Comparison of ENCODE assay signal across 8 mouse cellular contexts in genomic region chr6:134220209-134220777, GRCm38 (mm10).
DNase-seq lines count a peak whose midpoint lies in the region; ATAC-seq lines count a peak whose summit lies in the region.

No protein-coding gene starts in this region.

- H3K27ac ChIP-seq in liver, embryonic 11.5 days (ENCODE audit: low read depth, low read length): no peak overlapping the region
- no peak overlapping the region for H3K27ac ChIP-seq in limb, embryonic 10.5 days
- H3K27ac ChIP-seq in midbrain, embryonic 10.5 days (replicated peaks): no peak overlapping the region

- no peaks in the 10 kb centered on the region for H3K27me3 ChIP-seq in liver, embryonic 11.5 days (replicated peaks; ENCODE audit: control insufficient read depth, insufficient read depth, low read length)
- H3K27me3 ChIP-seq in limb, embryonic 10.5 days (ENCODE audit: low read depth, poor library complexity, severe bottlenecking): no peaks in the 10 kb centered on the region
- H3K27me3 ChIP-seq in midbrain, embryonic 10.5 days (ENCODE audit: low read depth, poor library complexity, severe bottlenecking): no peaks in the 10 kb centered on the region

- H3K9ac ChIP-seq in liver, embryonic 11.5 days (ENCODE audit: low read depth, low read length): no peak overlapping the region

- no peak for ATAC-seq in liver, embryonic 11.5 days (replicated peaks; ENCODE audit: low FRiP score)

- 71% methylated on average over 13 of the region's 13 CpGs for WGBS in liver, embryonic 11.5 days
- WGBS in limb, embryonic 10.5 days: 74% methylated on average over 13 of the region's 13 CpGs
- WGBS in midbrain, embryonic 10.5 days: 87% methylated on average over 13 of the region's 13 CpGs

- no peak overlapping the region for H3K4me2 ChIP-seq in liver, embryonic 11.5 days

- H3K36me3 ChIP-seq in liver, embryonic 11.5 days (ENCODE audit: control insufficient read depth, insufficient read depth, low read length): 0 out of 2 replicates have a peak, but pooled peaks cover 2% of the 10 kb centered on the region
- H3K36me3 ChIP-seq in limb, embryonic 10.5 days: peaks cover 27% of the 10 kb centered on the region
- H3K36me3 ChIP-seq in midbrain, embryonic 10.5 days: peaks cover 15% of the 10 kb centered on the region

- no peaks in the 10 kb centered on the region; the same call in 1 of the 2 replicates for H3K4me1 ChIP-seq in liver, embryonic 11.5 days (replicated peaks; ENCODE audit: control insufficient read depth, insufficient read depth, low read length)
- no peaks in the 10 kb centered on the region for H3K4me1 ChIP-seq in limb, embryonic 10.5 days
- peaks cover 9% of the 10 kb centered on the region for H3K4me1 ChIP-seq in midbrain, embryonic 10.5 days

- no peaks in the 10 kb centered on the region for H3K9me3 ChIP-seq in liver, embryonic 11.5 days (ENCODE audit: control insufficient read depth, low read length)
- no peaks in the 10 kb centered on the region for H3K9me3 ChIP-seq in limb, embryonic 10.5 days (replicated peaks)
- H3K9me3 ChIP-seq in midbrain, embryonic 10.5 days (replicated peaks): no peaks in the 10 kb centered on the region

- DNase-seq in liver: peak; percentile 28
- no peak for DNase-seq in liver, embryonic 11.5 days (ENCODE audit: low spot score)
- DNase-seq in adrenal gland, postnatal 14 days: peak; percentile 72
- peak; percentile 42 to 66 for DNase-seq in kidney, adult 8-10 months
- DNase-seq in natural killer cell, adult 2 months (ENCODE audit: low spot score in 2 of 2): peak; percentile 14 to 51
- no peak for DNase-seq in limb, embryonic 10.5 days (ENCODE audit: low spot score)
- DNase-seq in yolk sac, embryonic 10.5 days (ENCODE audit: low spot score): no peak
- DNase-seq in midbrain, embryonic 10.5 days (ENCODE audit: low spot score): no peak

- no peak overlapping the region for H3K4me3 ChIP-seq in liver, embryonic 11.5 days (ENCODE audit: low read depth, low read length)
- H3K4me3 ChIP-seq in limb, embryonic 10.5 days: no peak overlapping the region
- H3K4me3 ChIP-seq in midbrain, embryonic 10.5 days: no peak overlapping the region

Comparison
In these comparisons a context has a peak if more than half of its experiments do, and no peak if none do; other contexts are left out.
1. DNase-seq: peak in liver (single experiment), adrenal gland, postnatal 14 days (single experiment), kidney, adult 8-10 months (2 of 2) and natural killer cell, adult 2 months (2 of 2); none in liver, embryonic 11.5 days (single experiment), limb, embryonic 10.5 days (single experiment), yolk sac, embryonic 10.5 days (single experiment) and midbrain, embryonic 10.5 days (single experiment).